Mouse (Mus musculus): ENCODE results near the gene Pdhx.

DNA sequence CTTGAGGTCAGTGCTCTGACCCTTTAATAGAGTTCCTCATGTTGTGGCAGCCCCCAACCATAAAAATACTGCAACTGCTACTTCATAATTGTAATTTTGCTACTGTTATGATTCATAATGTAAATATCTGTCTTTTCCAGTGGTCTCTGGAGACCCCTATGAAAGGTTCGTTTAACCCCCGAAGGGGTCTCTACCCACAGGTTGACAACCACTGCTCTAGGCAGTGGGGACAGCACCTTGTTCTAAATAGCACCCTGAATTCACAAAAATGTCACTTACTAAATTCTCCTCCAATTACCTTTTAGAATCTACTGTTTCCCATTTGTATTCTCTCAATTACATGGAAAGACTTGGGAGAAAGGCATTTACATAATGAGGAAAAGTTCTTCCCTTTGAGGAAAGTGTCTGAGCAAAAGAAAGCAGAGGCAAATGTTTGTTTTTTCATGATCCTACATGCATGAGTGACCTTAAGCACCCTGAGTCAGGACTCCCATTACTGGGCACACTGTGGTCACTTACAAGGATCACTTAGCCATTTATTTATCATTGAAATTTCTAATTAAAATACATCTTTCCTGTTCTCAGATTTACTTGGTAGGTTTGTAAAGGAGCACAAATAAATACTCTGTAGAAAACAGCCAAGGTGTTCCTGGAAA is 5.6 kb downstream of the Pdhx start:
- TF ChIP-seq CTCF (IDR thresholded peaks at IDR 0.05; ENCODE audit: insufficient read depth, low read depth, low read length) (no peak), POLR2A (IDR thresholded peaks at IDR 0.05; ENCODE audit: insufficient read depth, low read depth, low read length) (no peak)
